Mouse (Mus musculus): Measurements from ENCODE around the gene Akap12.

Gene Akap12

GRCm38 (mm10) chr10:4364618-4365017 is 98.4 kb downstream of the Akap12 start:
- no peak for DNase-seq

DNA sequence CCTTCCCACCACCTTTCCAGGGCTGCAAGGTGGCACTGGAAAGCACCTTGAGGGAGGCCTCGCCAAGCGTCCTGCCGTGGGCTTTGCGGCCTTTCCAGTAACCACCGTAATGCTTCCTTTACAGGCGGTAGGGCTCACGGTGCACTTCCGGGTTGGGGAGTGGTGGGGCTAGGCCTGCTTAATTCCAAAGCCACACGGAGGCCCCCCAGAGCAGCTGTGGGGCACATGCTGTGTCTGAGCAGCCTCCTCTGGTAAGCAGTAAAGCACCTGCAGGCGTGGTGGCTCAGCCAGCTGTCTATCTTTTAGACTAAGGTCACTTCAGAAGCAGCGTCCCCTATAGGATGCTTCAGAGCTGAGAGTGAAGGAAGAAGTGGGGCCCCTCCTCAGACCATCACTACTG is 103.9 kb downstream of the Akap12 start:
- DNase-seq: no peak

DNA sequence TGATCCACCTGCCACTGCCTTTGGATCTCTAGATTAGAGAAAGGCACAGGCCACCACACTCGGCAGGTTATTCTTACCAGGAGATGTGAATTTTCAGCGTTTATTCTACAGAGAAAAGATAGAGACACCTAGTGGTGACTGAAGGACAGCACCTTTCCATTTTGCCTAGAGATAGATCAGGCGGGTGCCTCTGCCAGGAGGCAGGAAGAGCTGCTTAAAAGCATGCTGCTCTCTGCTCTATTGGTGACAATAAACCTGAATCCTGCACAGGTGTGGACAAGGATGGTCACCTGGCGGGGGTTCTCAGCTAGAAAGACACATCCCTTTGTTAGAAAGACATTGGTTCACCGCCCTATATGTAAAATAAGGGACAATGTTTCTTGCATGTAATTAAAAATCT is 105.8 kb downstream of the Akap12 start:
- peak; percentile 44 for DNase-seq

DNA sequence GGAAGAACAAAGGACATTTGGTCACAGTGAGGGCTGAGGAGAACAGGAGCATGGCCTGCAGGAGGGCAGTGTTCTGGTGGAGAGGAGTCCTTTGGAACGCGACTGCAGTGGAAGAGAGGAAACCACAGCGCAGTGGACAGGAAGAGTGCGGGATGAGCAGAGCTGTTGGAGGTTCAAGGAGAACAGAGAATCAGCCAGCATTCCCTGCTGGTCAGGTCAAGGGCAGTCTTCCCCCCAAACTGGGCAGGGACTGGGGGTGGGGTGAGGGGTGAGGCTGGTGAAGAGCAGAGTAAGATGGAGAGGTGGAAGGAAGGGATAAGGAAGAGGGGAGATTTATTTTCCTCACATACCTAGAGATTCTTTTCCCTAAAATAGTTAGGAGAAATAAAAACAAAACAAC is 107.4 kb downstream of the Akap12 start:
- DNase-seq: no peak

DNA sequence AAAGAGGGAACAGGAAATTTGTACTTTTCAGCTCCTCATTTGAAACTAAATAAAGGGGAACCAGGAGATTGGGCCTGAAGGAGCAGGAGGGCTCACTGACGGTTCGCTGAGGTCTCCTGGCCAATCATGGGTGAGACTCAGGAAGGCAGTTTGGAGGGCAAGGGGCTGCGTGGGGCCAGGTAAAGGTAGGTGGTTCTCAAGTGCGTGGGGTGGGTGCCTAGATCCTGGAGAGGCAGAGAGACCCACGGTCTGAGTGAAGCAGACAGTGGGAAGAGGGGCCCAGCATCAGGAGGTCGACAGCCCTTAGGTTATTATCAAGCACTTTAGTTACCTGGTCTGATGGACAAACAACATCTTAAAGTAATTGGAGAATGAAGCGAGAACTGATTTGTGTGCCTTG is 108.1 kb downstream of the Akap12 start:
- no peak for DNase-seq

DNA sequence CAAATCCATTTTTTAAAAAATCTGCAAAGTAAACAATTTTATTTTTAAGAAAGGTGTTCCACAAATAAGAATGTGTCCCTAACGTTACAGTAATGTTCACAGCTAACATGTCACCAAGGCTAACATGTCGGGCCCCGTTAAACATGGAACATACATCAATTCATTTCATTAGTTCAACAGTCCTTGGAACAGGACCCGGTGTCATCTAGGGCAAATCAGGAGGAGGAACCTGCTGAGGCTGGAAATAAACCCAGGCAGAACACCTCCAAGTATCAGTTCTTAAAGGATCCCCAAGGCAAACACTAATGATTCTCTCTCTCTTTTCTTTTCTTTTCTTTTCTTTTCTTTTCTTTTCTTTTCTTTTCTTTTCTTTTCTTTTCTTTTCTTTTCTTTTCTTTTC is 108.6 kb downstream of the Akap12 start:
- no peak for DNase-seq

DNA sequence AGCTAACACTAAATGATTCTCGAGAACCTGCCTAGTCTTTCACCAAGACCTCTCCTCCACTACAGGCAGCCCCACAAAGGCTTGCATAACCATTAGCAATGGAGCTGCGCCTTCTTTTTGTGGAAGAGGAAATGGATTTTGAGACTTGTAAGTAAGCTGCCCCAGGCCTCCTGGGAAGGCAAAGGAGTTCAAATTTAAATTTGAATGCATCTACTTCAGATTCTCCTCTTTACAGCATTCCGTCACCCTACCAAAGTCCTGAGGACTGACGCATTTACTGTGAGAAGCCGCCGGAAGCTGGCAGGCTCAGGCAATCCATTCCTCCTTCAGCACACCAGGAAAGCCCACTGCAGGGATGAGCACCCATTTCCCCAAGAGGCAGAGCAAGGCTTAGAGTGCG is 109.1 kb downstream of the Akap12 start:
- no peak for DNase-seq

DNA sequence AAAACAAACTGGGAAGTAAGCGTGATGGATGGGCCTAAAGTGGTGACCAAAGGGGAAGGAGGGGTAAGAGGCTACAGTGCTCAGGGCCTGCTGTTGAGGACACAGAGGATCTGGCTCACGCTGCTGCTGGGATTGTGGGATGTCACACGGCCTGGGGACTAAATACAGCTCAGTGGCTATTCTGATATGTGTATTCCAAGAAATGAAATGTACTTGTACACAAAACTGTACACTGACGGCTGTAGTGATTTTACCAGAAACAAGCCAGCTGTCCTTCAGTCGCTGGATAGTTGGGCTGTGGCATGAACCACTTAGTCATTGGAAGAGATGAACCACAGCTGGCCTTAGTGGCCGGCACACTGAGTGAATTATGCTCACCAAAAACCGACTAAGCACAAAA is 110.3 kb downstream of the Akap12 start:
- peak; percentile 45 for DNase-seq

DNA sequence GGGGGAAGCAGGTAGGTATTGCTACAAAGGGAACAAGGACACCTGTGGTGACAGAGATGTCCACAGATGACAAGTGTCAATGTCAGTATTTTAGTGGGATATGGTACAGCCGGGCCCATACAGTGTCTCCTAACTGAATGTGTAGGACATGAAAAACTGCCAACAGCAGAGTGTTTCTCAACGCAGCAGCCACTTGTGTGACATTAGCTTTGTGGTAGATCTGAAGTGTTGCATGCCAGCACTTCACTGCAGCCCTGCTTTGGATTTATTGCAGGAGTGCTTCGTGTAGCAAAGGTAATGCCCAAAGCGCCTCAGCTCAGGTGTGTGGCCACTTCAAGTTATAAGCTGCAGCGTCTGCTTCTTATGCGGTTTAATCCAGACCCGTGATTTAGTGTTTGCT is 110.8 kb downstream of the Akap12 start:
- no peak for DNase-seq

DNA sequence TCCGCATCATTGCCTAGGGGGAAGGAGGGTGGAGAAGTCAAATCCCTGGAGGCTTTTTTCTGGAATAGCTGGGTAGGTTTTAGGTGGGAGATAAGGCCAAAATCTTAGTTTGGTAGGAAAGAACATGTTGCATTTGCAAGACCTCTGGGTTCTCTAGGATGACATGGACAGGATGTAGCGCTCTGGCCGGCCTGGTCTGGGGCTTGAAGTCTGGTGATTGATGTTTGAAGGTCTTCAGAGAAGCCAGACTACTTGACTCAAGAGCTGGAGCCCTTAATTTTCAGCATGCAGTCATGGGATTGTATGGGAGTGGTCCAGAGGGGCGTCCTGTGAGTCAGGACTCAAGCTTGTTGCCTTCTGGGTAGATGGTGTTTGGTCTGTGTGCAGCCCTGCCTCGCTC is 114.6 kb downstream of the Akap12 start:
- no peak for DNase-seq

- DNase-seq: no peak
Observed at GRCm38 (mm10) chr10:4384244-4384643, 118.1 kb downstream of the Akap12 start.

- peak; percentile 98 for DNase-seq
Observed at GRCm38 (mm10) chr10:4386609-4387591, 120.7 kb downstream of the Akap12 start.

DNA sequence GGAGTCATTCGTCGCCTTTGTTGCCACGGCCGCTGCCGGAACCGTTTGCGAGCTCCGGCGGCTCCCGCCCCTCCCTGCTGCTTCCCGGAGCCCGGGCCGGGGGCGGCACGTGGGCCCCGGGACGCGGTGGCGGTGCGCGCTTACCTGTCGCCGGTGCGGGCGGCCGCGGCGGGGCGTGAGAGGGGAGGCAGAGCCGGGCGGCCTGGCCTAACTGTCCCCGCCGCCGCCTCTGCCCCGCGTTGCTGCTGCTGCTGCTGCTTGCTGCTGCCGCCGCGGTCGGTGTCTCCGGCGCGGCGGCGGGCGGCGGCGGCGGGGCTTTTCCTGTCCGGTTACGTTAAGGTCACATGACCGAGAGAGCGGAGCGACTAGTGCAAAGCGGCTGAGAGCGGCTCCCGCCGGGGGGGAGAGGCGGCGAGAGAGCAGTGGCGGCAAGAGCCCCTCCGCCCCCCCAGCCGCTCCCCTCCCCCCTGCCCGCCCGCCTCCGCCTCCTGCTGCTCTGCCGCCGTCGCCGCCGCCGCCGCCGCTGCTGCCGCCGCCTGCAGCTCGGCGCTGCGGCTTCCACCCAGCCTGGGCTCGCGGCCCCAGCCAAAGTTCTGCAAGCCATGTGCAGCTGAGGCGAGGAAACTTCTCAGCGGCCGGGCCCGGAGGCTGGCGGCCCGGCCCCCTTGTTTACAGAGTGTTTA is 121.7 kb downstream of the Akap12 start, which contains the start of gene Zbtb2:
Zbtb2 (minus strand) TSS at position 408 of the 683 bp plus-strand sequence.
- peak; percentile 79 for DNase-seq

DNA sequence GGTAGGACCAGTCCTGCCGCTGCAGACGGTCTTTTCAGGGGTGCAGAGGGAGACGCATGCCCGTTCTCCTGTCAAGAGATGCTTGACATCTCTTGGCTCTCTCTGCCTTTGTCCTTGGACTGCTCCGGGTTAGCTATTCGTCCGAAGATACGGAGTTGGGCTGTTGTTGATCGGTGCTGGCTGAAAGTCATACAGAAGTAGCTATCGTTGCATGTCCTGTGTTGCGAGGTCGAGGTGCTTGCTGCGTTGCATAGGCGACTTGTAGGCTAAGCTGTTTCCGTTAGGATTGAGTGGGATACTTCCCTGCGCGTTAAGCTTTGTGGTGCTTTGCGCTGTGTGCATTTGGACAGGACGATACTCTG is 122.2 kb downstream of the Akap12 start:
- no peak for DNase-seq

- no peak for DNase-seq
Observed at GRCm38 (mm10) chr10:4389036-4389435, 122.9 kb downstream of the Akap12 start.

DNA sequence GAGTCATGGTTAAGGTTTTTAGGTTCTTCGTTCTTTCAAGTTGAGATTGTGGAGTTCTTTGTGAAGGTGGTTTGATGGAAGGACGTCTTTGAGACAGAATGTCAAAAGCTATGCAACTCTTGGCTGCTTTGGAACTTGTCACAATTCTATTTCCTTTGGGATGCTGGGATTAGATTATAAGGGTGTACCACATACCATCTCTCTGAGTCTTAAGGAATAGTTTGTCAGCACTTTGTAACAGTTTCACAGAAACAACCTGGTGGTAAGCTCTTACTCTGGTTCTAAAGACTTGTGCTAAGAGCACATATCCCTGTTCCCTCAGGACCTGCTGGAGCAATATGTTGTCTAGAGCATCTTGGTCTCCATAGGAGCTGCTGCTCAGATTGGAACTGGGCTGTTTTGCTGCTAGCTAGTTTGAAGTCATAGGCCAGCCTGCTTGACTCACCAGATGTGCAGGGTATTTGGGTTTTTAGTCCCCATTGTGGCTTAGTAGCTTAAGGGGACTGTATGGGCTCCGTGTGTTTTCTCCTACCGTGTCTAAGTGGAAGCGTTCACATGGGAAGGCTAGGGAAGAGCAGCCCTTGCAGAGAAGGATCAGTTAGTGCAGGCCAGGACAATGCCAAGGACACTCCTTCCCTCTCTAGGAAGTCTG is 123.4 kb downstream of the Akap12 start:
- no peak for DNase-seq

DNA sequence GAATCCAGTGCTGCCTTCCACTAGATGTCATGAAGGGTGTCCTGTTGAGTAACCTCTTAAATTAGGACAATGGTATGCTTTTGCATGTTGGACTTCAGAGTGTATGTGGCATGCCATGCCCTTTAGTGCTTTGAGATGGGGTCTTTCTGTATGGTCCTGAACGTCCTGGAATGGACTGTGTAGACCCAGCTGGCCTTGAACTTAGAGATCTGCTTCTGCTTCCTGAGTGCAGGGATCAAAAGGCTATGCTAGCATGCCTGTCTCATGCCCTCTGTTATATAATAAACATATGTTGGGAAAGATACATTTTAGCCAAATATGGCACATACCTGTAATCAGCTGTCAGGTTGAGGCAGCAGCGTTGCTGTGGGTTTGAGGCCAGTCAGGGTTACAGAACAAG is 124.4 kb downstream of the Akap12 start:
- DNase-seq: no peak

- no peak for DNase-seq
Observed at GRCm38 (mm10) chr10:4391076-4391475, 124.9 kb downstream of the Akap12 start.

DNA sequence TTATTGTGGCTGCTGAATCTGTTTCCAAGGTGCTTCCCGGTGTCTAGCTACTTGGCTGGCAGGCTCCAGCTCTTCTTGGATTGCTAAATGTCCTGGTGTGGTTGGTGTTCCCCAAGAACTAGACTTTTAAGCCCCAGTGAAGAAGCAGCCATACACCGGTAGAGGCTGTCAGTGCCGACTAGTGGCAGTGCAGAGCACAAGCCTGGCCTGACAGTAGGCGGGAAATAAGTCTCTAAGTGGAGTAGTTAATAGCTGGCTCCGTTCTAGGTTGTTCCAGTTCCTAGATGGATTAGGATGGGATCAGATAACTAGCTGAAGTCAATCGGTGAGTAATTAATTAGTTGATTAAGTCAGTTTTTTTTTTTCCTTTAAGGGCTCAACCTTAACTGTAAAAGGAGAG is 125.7 kb downstream of the Akap12 start:
- peak; percentile 43 for DNase-seq

DNA sequence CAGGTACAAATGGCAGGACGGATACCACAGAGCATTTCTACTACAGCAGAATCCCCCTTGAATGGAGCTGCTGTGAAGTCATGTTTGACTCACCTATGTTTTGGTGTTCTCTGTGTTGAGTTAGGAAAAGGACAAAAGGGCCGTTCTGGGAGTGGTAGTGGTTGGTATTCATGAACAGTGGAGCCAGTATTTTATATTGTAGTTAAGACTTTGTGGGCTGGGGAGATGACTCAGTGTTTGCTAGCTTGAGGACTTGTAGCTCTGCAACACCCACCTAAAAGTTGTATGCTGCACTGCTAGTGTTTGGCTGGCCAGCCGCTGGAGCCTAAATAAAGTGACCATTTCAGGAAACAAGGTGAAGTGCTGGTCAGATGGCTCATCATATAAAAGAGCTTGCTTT is 129.1 kb downstream of the Akap12 start:
- DNase-seq: no peak

DNA sequence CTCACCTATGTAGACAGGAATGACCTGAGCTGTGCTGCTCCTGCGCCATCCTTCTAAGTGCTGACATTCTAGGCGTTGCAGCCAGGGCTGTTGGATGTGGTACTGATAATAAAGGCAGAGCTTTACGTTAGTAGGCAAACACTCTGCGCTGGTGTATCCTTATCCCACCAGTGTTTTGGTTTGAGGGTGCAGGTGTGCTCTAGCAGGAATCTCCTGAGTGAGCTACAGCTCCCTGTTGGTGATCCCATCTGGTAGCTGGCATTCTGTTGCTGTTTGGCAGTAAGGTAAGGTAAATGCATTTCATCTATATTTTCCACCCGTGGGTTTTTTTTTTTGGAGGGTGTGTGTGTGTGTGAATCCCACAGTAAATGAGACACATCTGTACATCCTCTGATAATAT is 131.9 kb downstream of the Akap12 start:
- no peak for DNase-seq

DNA sequence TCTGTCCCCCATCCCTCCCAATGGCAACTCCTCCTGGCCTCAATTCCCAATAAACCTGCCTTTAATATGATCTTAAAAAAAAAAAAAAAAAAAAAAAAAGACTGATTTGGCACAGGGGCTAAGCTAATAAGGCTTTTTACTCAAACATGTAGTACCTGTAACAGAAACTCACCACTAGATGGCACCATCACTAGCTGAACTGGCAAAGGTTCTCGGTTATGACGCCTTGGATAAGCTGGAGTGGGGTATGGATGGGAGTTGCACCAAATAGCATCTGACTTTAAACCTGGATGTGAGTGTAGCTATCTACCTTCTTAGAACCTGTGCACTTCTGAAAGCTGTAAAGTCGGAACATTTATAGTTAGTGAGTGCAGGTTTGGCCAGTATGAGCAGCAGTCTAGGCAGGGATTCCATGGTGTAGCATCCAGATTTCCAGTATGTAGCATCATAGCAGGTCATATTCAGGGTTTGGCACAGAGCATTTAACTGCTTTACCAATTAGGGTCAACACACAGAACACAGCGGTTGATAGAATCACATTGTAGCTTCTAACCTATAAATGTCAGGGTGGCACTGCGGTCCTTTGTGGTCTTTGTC is 138.8 kb downstream of the Akap12 start:
- DNase-seq: peak; percentile 63

GRCm38 (mm10) chr10:4405511-4405910 is 139.3 kb downstream of the Akap12 start:
- DNase-seq: no peak
